Mouse (Mus musculus): ENCODE results near the gene Hs6st3.
A peak's percentile ranks its signal among the peaks of the same experiment; 100 is the strongest.
"Not testable (repeated sequence)": the region's sequence is repeated elsewhere in the genome, so short reads cannot be mapped to it uniquely, and the experiment has no call there.

Hs6st3 gene

GRCm38 (mm10) chr14:119451594-119451993 is 313.5 kb downstream of the Hs6st3 start:
- DNase-seq (ENCODE audit: low spot score): no peak

DNA sequence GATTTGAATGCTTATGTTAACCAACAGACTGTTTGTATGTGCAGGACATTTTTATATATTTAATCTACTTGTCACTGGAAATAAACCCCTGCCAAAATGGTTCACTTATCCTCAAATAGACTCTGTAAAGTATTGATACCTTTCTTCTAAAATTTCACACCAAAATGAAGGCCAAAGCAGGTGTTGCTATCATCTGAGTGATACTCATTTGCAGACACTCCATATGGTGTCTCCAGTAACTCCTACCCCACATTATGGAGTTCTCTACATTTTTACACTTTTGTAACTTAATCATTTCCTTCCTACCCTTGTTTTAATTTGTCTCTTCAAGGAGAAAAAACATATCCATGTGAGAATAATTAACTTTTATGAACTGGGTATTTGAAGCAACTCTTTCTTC is 314.2 kb downstream of the Hs6st3 start:
- DNase-seq (ENCODE audit: low spot score): no peak

DNA sequence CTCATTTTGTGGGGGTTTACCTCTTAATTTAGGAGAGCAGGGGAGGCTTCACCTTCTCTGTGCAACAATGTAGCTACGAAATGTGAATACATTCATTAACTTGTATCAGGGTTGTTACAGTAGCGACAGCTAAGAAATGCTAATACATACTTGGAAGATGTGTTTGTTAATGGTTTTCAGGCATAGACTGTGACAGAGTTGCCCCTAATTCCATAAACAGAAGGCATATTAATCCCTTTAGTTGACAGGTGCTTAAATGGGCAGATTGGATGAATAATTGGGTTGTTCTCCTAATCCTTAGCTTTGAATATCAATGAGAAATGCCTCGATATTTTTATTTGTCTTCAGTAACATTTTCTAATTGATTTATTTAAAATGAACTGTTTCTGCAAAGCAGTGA is 314.7 kb downstream of the Hs6st3 start:
- no peak for DNase-seq (ENCODE audit: low spot score)

GRCm38 (mm10) chr14:119464308-119464707 is 326.2 kb downstream of the Hs6st3 start:
- DNase-seq (ENCODE audit: low spot score): no peak

GRCm38 (mm10) chr14:119464883-119465282 is 326.7 kb downstream of the Hs6st3 start:
- DNase-seq (ENCODE audit: low spot score): no peak

- DNase-seq (ENCODE audit: low spot score): no peak
Observed at GRCm38 (mm10) chr14:119466899-119467588, 328.9 kb downstream of the Hs6st3 start.

- no peak for DNase-seq (ENCODE audit: low spot score)
Observed at GRCm38 (mm10) chr14:119476582-119476981, 338.4 kb downstream of the Hs6st3 start.

- peak; percentile 8 for DNase-seq (ENCODE audit: low spot score)
Observed at GRCm38 (mm10) chr14:119477836-119478235, 339.7 kb downstream of the Hs6st3 start.

GRCm38 (mm10) chr14:119488978-119489703 is 351.0 kb downstream of the Hs6st3 start:
- DNase-seq (ENCODE audit: low spot score): no peak

- DNase-seq (ENCODE audit: low spot score): no peak
Observed at GRCm38 (mm10) chr14:119520632-119521031, 382.5 kb downstream of the Hs6st3 start.

GRCm38 (mm10) chr14:119521056-119521455 is 382.9 kb downstream of the Hs6st3 start:
- no peak for DNase-seq (ENCODE audit: low spot score)

DNA sequence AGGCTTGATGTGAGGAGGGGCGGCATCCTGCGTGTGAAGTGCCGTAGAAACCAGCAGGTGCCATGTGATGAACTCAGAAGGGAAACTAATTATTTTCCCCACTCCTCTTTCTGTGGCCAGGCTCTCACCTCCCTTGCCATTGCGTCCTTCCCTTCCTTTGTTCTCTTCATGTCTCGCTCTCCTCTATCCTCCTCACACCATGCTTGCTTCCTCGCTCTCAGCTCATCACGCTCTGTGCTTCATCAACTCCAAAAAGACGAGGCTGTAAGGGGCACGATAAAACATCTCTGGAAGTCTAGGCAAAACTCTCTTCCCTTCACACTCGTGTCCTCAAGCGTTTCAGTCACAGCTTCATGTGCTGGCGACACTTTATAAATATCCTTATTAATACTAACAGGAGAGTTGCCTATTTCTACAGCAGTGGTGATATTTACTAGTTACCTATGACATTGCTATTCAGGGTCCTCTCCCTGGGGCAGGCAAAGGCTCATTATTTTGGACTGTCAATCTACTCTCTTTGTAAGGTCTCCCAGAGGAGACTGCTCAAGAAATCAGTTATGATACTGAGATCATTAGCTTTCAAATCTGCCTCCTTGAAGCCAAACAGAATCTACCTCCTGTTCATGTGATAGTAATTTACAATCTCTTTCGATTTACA is 394.9 kb downstream of the Hs6st3 start:
- no peak for DNase-seq (ENCODE audit: low spot score)

DNA sequence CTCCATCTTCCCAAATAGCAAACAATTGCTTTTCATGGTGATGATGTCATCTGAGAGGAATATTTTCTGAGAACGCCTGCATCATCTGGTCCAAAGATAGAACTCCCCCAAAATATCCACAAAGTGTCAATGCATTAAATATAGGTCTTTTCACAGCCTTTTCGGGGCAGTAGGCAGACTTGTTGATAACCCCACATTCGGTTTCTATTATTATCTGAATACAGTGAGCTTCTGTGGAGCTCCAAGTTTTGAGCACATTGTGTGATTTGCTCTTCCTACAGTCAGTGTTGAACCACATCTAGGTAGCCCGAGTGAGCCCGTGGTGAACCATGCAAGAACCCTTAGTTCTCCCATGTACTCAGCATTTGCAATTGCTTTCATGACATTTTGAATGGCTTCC is 402.4 kb downstream of the Hs6st3 start:
- DNase-seq (ENCODE audit: low spot score): no peak

DNA sequence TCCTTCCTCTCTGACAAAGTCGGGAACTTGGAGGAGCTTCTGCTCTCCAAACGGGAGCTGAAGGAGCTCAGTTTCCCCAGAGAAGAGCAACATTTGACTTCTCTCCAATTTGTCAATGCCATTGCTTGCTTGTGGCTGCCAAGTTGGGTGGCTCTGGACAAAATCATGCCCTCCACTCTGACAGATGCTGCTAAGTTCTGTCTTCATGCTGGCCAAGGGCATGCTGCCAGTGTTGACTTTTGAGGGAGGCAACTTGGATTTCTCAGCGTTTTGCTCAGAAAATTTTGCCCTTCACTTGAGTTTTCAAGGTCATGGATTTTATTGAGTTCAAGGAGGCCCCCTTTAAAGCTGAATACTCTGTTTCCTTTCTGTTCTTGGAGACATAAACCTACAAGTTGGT is 406.5 kb downstream of the Hs6st3 start:
- no peak for DNase-seq (ENCODE audit: low spot score)

DNA sequence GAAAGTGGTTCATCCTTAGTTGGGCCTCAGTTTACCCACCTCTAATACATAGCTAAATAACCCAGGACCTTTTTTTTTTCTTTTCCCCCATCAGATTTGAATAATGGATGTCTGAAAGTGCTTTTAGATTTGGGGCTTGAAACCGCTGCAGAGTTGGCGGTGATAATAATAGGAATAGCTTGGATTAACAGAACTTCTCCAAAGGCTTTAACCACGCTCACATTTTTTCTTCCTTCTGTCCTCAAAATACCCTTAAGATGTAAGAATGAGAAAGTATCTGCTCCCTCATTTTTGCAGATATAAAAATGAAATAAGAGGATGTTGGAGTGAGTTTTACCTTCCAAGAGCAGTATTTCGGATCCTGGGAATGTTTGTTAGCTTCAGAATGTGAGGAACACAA is 420.2 kb downstream of the Hs6st3 start:
- DNase-seq (ENCODE audit: low spot score): no peak

- peak; percentile 23 for DNase-seq (ENCODE audit: low spot score)
Observed at GRCm38 (mm10) chr14:119582039-119582508, 443.9 kb downstream of the Hs6st3 start.

DNA sequence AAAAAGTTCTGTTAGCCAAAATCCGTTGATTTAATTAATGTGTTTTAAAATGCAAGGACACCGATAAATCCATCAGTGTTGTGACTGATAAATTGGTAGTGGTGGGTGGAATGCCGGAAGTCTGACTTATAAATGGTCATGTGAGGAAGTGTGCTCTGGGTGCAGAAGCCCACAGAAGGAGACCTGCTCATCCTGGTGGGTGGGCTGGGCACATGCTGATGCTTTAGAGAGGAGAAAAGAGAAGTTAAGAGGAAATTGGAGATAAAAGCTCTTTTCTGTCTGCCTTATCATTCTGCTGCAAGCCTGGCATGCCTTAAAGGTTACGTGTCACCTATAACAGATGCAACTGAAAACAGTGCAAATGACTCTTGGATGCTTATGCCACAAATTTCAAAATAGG is 446.9 kb downstream of the Hs6st3 start:
- no peak for DNase-seq (ENCODE audit: low spot score)

DNA sequence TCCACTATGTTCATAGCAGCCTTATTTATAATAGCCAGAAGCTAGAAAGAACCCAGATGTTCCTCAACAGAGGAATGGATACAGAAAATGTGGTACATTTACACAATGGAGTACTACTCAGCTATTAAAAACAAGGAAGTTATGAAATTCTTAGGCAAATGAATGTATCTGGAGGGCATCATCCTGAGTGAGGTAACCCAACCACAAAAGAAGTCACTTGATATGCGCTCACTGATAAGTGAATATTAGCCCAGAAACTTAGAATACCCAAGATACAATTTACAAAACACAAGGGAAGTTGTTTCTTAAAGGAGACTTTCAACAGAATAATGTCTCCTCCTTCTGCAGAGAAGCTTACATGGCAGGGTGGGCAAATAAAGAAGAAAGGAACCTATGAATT is 449.2 kb downstream of the Hs6st3 start:
- DNase-seq (ENCODE audit: low spot score): not testable (repeated sequence)

- DNase-seq (ENCODE audit: low spot score): peak; percentile 16
Observed at GRCm38 (mm10) chr14:119604327-119604726, 466.2 kb downstream of the Hs6st3 start.

DNA sequence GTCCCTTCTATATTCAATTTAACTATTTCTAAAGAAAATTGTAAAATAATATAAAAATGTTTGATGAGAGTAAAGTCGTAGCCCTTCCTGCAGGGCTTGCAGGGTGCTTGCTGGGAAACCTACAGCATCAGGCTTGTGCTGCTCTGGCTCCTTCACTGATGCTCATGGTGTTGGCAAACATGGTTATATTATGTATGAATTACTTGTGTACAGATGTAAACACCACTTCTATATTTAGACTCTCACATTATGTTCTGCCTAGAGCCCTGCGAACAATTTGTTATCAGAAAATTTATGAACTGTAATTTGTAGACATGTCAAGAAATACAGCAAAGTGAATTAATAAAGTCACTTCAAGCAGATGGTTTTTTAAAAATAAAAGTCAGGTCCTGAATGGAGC is 474.7 kb downstream of the Hs6st3 start:
- DNase-seq (ENCODE audit: low spot score): no peak

DNA sequence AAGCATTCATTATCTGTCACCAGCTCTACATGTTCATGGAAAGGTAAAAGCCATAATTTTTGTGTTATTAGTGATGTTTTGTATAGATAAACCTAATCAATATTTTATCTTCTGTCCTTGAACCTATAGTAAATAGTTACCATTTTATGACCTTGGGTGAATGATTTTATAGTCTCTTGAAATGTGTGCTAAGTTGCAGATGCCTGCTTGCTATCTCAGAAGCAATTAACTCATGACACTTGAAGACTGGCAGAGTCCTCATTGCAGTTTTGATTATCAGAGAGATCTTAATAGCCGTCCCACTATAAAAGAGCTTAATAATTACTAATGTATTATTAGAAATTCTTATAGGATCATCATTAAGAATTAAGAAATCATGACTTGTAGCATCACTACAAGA is 491.0 kb downstream of the Hs6st3 start:
- DNase-seq (ENCODE audit: low spot score): no peak

GRCm38 (mm10) chr14:119633090-119633489 is 494.9 kb downstream of the Hs6st3 start:
- no peak for DNase-seq (ENCODE audit: low spot score)

GRCm38 (mm10) chr14:119633626-119634025 is 495.5 kb downstream of the Hs6st3 start:
- DNase-seq (ENCODE audit: low spot score): no peak
